Mouse (Mus musculus): ENCODE data around the gene Imp4. TPM values are rescaled to one million over a fixed set of nuclear protein-coding genes. Genes with fewer than 3 reads are reported as not detected.

The Imp4 gene
- 17.8 and 22.1 TPM in 2 replicates for total RNA-seq (2014; rRNA removed)
- polyA plus RNA-seq (2015; fragmentation: Nextera tagmentation; extraction: Ambion mirVana), result 41.9 and 42.3 TPM in 2 replicates

DNA sequence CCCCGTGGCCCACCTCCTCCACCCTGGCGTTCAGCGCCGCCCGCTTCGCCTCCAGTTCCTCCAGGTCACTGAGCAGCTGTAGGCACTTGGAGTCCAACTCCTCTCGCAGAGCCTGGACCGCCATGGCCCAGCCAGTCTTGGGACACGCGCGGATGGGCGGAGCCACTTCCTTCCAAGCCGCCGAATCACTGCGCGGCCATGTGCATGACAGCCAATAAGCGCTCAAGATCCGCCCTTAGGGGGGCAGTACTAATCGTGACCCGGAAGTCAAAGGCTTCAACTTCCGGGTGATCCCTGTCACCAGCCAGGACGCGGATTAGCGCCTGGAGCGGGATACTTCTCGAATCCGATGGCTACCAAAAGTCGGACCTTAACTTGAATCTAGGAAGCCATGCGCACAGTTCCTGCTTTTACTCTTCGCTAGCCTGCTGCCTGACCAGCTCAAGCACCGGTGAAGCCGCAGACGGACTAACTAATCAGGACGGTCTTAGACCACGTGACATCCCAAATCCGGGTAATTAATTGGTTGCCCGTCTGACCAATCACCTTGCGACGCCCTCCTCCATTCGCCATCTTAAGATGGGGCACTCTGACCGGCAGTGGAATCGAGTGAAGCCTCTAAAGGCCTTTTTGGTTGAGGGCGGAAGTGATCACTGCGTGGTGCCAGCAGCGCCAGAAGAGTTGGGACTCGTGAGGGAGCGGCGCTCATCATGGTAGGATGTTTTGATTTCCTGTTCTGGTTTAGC, at the start of gene Imp4, which contains the start of gene Ccdc115:
Imp4 (plus strand) TSS at position 637 of the 746 bp plus-strand sequence.
Ccdc115 (minus strand) TSS at position 458 of the 746 bp plus-strand sequence.
- H3K9ac ChIP-seq (replicated peaks; ENCODE audit: low read length, poor library complexity, severe bottlenecking), result peak within 1 kb of the TSS; percentile 62
- H3K9me3 ChIP-seq (ENCODE audit: low read length), result no peaks in the 10 kb centered on the region
- peak within 1 kb of the TSS; percentile 79 for H3K27ac ChIP-seq (ENCODE audit: low read depth, low read length)
- peak; percentile 99 for DNase-seq (ENCODE audit: low spot score)
- whole genome bisulfite sequencing, result under 1% methylated on average over 48 of the region's 48 CpGs
- H3K36me3 ChIP-seq (ENCODE audit: insufficient read depth, low read length), result peaks cover 22% of the 10 kb centered on the region
- TF ChIP-seq CTCF (IDR thresholded peaks at IDR 0.05), result no peak; the same call in 1 of the 2 replicates
- peak within 1 kb of the TSS; percentile 76 for H3K4me3 ChIP-seq (ENCODE audit: low read depth, low read length)
- 0 out of 2 replicates have a peak, but pooled peaks cover 2% of the 10 kb centered on the region for H3K4me1 ChIP-seq (ENCODE audit: insufficient read depth, low read length)
- no peaks in the 10 kb centered on the region for H3K27me3 ChIP-seq (ENCODE audit: insufficient read depth, low read length)
- peak within 1 kb of the TSS; percentile 62 for H3K4me2 ChIP-seq (ENCODE audit: low read depth, low read length, poor library complexity, severe bottlenecking)
- peak; percentile 96 for ATAC-seq (ENCODE audit: low FRiP score)

DNA sequence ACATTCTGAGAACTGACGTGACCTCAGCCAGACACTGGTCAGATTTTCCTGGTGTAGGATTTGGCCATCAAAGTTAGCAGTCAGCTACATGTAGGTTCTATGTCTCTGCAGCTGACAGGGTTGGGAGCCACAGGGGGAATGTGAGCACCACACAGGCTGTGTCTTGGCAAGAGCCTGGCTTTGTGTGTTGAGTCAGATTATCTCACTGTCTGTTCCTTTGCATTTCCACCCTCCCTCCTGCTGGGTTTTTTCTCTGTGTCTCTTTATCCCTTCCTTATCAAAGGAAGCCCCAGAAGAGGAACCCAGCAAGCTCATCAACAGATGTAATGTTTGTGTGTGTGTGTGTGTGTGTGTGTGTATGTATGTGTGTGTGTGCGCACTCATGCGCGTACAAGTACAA, 43.3 kb upstream of the Imp4 start:
- Histone ChIP-seq H3K4me2 (ENCODE audit: low read depth, low read length, poor library complexity, severe bottlenecking) (no peak overlapping the region), H3K4me3 (ENCODE audit: low read depth, low read length) (no peak overlapping the region), H3K27me3 (ENCODE audit: insufficient read depth, low read length) (no peaks in the 10 kb centered on the region), H3K9ac (replicated peaks; ENCODE audit: low read length, poor library complexity, severe bottlenecking) (no peak overlapping the region), H3K9me3 (ENCODE audit: low read length) (no peaks in the 10 kb centered on the region), H3K4me1 (ENCODE audit: insufficient read depth, low read length) (no peaks in the 10 kb centered on the region), H3K36me3 (ENCODE audit: insufficient read depth, low read length) (no peaks in the 10 kb centered on the region), H3K27ac (ENCODE audit: low read depth, low read length) (no peak overlapping the region)
- ATAC-seq (ENCODE audit: low FRiP score), result no peak
- TF ChIP-seq CTCF (IDR thresholded peaks at IDR 0.05), result no peak
- no peak for DNase-seq (ENCODE audit: low spot score)
- WGBS, result 59% methylated on average over 4 of the region's 4 CpGs

DNA sequence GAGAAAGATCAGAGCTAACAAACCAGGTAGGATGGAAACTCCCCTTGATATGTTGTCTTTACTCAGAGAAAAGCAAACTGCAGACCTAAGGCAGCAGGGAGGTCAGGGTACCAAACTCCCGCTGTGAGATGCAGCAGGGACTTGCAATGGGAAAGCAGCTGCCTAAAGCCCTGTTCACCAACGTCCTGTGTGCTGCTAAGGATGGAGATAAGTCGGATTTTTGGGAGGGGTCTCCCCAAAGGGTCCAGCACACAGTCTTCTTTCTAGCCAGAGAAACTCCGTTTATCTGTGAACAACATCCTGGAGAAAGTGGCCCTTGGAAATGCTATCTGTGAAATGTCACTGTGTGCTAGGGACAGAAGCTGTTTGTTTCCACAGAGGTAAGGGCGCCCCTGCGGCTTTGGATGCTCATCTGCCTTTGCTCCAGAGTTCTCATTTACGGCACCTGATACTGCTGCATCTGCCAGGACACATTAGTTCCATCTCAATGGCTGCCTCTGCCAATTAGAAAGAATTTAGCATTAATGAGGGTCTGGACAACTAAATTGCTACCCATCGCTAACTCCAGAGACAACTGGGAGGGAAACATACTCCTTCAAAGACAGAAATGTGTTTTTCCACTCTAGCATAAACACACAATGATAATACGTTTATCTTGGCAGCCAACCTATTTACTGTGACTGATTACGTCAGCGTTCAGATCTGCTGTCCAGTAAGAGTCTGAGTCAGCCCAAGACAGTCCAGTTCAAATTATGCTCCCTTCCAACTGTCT, 40.3 kb upstream of the Imp4 start:
- no peak overlapping the region for H3K27ac ChIP-seq (ENCODE audit: low read depth, low read length)
- H3K9ac ChIP-seq (replicated peaks; ENCODE audit: low read length, poor library complexity, severe bottlenecking), result no peak overlapping the region
- ATAC-seq (ENCODE audit: low FRiP score) (no peak), DNase-seq (ENCODE audit: low spot score) (peak; percentile 60)
- no peaks in the 10 kb centered on the region for H3K4me1 ChIP-seq (ENCODE audit: insufficient read depth, low read length)
- H3K36me3 ChIP-seq (ENCODE audit: insufficient read depth, low read length), result no peaks in the 10 kb centered on the region
- no peaks in the 10 kb centered on the region for H3K27me3 ChIP-seq (ENCODE audit: insufficient read depth, low read length)
- WGBS, result 36% methylated on average over 11 of the region's 11 CpGs
- H3K4me2 ChIP-seq (ENCODE audit: low read depth, low read length, poor library complexity, severe bottlenecking), result no peak overlapping the region
- no peak for TF ChIP-seq CTCF (IDR thresholded peaks at IDR 0.05)
- no peak overlapping the region for H3K4me3 ChIP-seq (ENCODE audit: low read depth, low read length)
- no peaks in the 10 kb centered on the region for H3K9me3 ChIP-seq (ENCODE audit: low read length)

GRCm38 (mm10) chr1:34428466-34428865, 11.2 kb upstream of the Imp4 start:
- Histone ChIP-seq H3K36me3 (ENCODE audit: insufficient read depth, low read length) (no peaks in the 10 kb centered on the region), H3K4me3 (ENCODE audit: low read depth, low read length) (no peak overlapping the region), H3K27me3 (ENCODE audit: insufficient read depth, low read length) (no peaks in the 10 kb centered on the region), H3K27ac (ENCODE audit: low read depth, low read length) (no peak overlapping the region), H3K9me3 (ENCODE audit: low read length) (0 out of 2 replicates have a peak, but pooled peaks cover 8% of the 10 kb centered on the region), H3K4me2 (ENCODE audit: low read depth, low read length, poor library complexity, severe bottlenecking) (no peak overlapping the region), H3K4me1 (ENCODE audit: insufficient read depth, low read length) (0 out of 2 replicates have a peak, but pooled peaks cover 6% of the 10 kb centered on the region), H3K9ac (replicated peaks; ENCODE audit: low read length, poor library complexity, severe bottlenecking) (no peak overlapping the region)
- TF ChIP-seq CTCF (IDR thresholded peaks at IDR 0.05), result no peak
- no peak for DNase-seq (ENCODE audit: low spot score)
- WGBS, result 100% methylated on average over 2 of the region's 2 CpGs
- no peak for ATAC-seq (ENCODE audit: low FRiP score)

GRCm38 (mm10) chr1:34429281-34429680, 10.4 kb upstream of the Imp4 start:
- Histone ChIP-seq H3K4me1 (ENCODE audit: insufficient read depth, low read length) (0 out of 2 replicates have a peak, but pooled peaks cover 6% of the 10 kb centered on the region), H3K9ac (replicated peaks; ENCODE audit: low read length, poor library complexity, severe bottlenecking) (no peak overlapping the region), H3K4me2 (ENCODE audit: low read depth, low read length, poor library complexity, severe bottlenecking) (no peak overlapping the region), H3K4me3 (ENCODE audit: low read depth, low read length) (no peak overlapping the region), H3K27ac (ENCODE audit: low read depth, low read length) (no peak overlapping the region), H3K36me3 (ENCODE audit: insufficient read depth, low read length) (no peaks in the 10 kb centered on the region), H3K27me3 (ENCODE audit: insufficient read depth, low read length) (no peaks in the 10 kb centered on the region), H3K9me3 (ENCODE audit: low read length) (0 out of 2 replicates have a peak, but pooled peaks cover 8% of the 10 kb centered on the region)
- ATAC-seq (ENCODE audit: low FRiP score) (no peak), DNase-seq (ENCODE audit: low spot score) (no peak)
- TF ChIP-seq CTCF (IDR thresholded peaks at IDR 0.05), result no peak
- WGBS, result 96% methylated on average over 4 of the region's 4 CpGs

Data from midbrain, postnatal 0 days (tissue).